Mouse (Mus musculus) spleen, adult 2 months (tissue): ENCODE data around the gene Pank3.

Source experiments
- CTCF ChIP-seq: fragments of 200-500 bp; IDR thresholded peaks from 2 replicates; pipeline ENCODE4 v1.5.1; 2011; ENCODE audit warnings: mild to moderate bottlenecking, inconsistent platforms; ENCODE audit not compliant: insufficient read depth, insufficient read length, insufficient replicate concordance; ENCODE audit errors: extremely low read depth
- POLR2A ChIP-seq: fragments of 200-500 bp; IDR thresholded peaks from 2 replicates; pipeline ENCODE4 v1.6.1; 2011; ENCODE audit warnings: low read depth, low read length, inconsistent platforms

DNA sequence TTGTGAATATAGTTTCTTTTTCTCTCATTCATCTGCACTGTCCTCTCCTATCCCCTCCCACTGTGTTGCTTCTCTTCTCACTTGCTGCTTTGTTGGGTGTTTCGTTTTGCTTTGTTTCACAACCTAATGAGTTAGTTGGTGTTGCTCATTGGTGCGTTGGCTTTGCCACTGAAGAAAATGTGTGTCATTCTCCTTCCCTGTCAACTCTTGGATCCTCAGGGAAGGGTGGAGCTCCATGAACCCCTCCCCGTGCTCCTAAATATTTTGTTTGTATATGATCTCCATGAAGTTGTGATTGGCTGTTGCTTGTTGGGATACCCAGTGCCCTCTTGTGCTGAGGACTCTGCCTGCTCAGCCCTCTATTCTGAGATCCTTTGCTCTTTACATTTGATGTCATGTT lies 11.1 kb downstream of the Pank3 start:
- TF ChIP-seq CTCF (no peak), POLR2A (no peak)
